Mouse (Mus musculus): ENCODE data around the gene Wscd2.

- TF ChIP-seq GATA1 (IDR thresholded peaks at IDR 0.05; ENCODE audit: borderline replicate concordance, low read length) (no peak), FLI1 (IDR thresholded peaks at IDR 0.05; ENCODE audit: low read length) (no peak)
These were observed 4.5 kb upstream of the Wscd2 start for GRCm38 (mm10) chr5:113485584-113486162.

Measured in megakaryocyte, embryonic 14.5 days (primary cell).